Mouse (Mus musculus): Measurements from ENCODE around the gene Pcdh18.

Pcdh18 gene

GRCm38 (mm10) chr3:49756870-49757625, at the start of gene Pcdh18:
TSS of gene Pcdh18 (minus strand) at chr3:49757325.
- peak; percentile 68 to 78 for DNase-seq (ENCODE audit: low spot score in 2 of 2)

- no peak for DNase-seq (ENCODE audit: low spot score in 2 of 2)
Measured at GRCm38 (mm10) chr3:49806823-49807222, 49.7 kb upstream of the Pcdh18 start.

GRCm38 (mm10) chr3:49805511-49805910, 48.4 kb upstream of the Pcdh18 start:
- no peak for DNase-seq (ENCODE audit: low spot score in 2 of 2)

DNA sequence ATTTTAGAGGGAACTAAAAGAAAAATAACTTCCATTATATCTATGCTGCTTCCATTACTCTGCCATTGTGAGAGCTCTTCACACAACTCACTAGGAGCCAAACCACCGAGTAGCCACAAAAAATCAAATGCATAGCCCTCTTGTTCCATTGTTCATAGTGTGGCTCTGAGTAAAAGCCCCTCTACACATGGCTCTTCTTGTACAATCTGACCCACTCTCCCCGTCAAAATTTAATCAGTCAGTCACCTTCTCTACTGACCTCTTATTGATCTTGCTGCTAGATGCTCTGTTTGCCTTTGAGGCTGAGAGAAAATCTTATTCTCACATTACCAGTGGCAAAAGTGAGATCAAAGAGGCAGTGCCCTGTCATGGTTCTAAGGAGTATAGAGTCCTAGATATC, 31.2 kb upstream of the Pcdh18 start:
- no peak for DNase-seq (ENCODE audit: low spot score in 2 of 2)

DNA sequence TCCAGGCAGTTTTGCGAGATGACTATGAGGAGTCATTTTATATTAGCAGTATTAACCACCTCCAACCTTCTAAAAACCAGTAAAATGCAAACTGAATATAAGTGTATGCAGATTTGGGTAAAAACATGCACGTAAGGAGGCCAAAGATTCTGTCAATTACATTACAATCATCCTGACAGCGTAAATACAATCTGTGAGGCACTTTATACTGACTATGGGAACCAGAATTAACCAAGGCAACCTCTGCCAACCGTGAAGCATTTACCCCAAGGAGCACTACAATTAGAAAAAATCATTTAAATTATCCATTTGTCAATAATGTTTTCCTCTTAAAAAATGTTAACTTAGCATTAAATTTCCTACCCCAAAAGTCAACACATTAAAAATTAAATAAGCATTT, 30.6 kb upstream of the Pcdh18 start:
- no peak for DNase-seq (ENCODE audit: low spot score in 2 of 2)

DNA sequence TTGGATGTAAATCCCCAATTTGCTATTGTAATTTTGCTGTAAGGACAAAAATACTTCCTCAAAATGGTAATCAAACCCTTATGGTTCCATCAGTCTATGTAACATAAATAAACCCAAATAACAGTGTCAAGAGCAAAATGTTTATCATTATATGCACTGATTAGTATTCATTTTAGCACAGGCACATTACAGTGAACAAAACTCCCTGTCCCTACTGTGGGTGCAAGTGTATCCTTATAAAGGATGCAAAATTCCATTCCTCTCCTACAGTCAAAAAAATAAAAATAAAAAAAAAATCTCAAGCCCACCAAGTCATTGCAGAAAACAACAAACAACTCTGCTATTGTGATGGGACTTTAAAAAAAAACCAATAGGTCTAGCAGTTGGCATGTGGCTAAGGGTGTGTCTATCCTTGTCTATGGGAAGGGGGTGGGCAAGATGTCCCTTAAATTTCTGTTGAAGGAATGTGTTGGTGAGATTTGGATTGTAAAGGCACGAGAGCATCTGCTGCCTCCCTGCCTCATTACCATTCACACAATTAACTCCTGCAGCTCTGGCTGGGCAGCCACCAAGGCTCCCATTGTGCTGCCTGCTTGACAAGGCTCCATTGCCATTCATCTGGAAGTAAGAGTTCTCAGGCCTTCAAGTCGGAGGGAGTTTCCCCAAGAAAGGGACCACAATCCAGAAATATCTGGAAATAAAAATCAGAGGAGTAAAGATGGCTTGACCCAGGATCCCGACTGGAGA, 12.0 kb upstream of the Pcdh18 start:
- DNase-seq (ENCODE audit: low spot score in 2 of 2), result no peak

- DNase-seq (ENCODE audit: low spot score in 2 of 2), result no peak
Measured at GRCm38 (mm10) chr3:49762711-49763110, 5.6 kb upstream of the Pcdh18 start.

DNA sequence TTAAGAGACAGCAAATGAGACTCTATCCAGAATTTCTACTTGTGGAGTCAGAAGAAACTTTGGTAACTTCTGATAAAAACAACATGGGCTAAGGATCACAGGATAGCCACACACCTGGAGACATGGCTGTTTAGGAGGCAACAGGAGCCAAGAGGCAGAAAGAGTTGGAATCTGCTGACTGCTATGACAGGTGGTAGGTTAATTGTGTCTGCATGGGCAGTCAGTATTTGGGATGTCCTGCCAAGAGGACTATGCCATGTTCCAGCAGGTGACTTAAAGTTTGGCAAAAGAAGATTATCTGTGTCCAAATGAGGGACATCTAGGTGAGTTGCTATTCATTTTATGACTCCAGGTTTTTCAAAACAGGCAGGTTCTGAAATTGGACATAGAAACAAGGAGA, 4.8 kb upstream of the Pcdh18 start:
- DNase-seq (ENCODE audit: low spot score in 2 of 2), result no peak

DNA sequence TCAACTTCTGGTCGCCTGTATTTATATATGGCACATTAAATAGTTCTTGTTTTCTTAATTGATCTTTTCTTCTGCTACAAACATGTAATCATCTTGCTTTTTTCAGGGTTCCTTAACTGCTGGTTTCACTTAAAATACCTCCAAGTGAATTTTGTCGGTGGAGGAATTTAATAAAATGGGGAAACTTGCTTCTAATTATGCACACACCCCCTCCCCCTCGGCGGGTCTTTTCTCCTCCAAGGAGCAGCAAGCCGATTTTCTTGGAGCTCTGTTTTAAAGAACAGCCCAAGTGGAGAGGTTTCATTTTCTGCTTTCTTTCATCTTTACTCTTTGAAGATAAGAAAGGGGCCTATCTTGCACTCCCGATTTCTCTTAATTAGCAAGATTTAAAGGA, 498 bp upstream of the Pcdh18 start:
- no peak for DNase-seq (ENCODE audit: low spot score in 2 of 2)

GRCm38 (mm10) chr3:49755986-49756845, 909 bp downstream of the Pcdh18 start:
- DNase-seq (ENCODE audit: low spot score in 2 of 2), result peak; percentile 23 to 50

- DNase-seq (ENCODE audit: low spot score in 2 of 2), result no peak
Measured at GRCm38 (mm10) chr3:49752766-49753165, 4.4 kb downstream of the Pcdh18 start.

DNA sequence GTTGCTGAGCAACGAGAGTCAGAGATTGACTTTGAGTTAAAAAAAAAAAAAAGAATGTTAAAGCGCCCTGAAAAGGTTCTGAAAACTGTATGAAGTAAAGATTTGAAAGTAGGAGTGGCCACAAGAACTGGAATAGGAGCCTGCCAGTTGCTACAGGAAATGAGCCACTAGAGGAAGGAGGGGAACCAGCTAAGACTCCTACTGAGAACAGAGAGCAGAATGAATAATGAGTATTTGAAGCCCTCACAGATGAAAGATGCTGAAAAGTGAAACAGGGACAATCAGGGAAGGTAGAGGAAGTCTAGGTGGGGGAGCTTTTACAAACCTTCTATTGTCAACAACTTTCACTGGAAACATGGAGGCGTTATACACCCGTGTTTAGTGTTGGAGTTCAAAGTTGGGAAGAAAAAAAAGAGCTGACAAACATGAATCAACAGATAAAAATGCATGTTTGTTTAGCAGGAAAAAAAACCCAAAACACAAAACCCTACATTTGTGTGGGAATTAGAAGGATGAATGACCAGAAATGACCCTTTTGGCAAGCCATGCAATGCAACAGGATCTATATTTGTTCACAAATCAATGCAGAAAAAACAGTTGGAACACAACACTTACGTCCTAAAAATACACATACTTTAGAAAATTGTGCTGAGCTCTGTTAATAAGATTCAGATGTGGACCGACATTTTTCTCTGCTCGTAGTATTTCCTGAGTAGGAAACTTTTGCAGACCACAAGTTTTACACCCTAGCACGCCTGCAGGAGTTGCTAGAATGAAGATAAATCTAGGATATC, 7.4 kb downstream of the Pcdh18 start:
- DNase-seq (ENCODE audit: low spot score in 2 of 2), result no peak

DNA sequence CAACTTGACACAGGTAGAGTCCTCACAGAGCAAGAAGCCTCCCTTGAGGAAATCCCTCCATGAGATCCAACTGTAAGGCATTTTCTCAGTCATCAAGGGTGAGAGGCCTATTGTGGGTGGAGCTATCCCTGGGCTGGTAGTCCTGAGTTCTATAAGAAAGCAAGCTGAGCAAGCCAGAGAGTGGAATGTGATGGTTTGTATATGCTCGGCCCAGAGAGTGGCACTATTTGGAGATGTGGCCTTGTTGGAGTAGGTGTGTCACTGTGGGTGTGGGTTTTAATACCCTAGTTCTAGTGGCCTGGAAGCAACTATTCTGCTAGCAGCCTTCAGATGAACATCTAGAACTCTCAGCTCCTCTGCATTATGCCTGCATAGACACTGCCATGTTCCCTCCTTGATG, 9.1 kb downstream of the Pcdh18 start:
- DNase-seq (ENCODE audit: low spot score in 2 of 2), result no peak

- no peak for DNase-seq (ENCODE audit: low spot score in 2 of 2)
Measured at GRCm38 (mm10) chr3:49739061-49739460, 18.1 kb downstream of the Pcdh18 start.

DNA sequence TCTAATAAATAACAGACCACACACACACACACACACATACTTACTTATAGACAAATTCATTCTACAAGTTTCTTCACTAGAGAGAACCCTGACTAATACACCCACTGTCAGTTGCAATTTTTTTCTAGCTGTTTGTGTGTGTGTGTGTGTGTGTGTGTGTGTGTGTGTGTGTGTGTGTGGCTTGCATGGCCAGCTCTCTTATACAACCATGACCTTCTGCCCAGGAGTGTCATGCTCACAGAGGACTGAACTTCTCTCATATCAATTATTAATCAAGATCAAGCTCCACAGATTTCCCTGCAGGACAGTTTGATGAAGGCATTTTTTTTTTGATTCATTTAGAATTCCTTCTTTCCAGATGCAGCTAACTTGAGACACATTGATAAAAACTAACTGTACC, 18.6 kb downstream of the Pcdh18 start:
- DNase-seq (ENCODE audit: low spot score in 2 of 2), result no peak

GRCm38 (mm10) chr3:49706503-49706902, 50.6 kb downstream of the Pcdh18 start:
- no peak for DNase-seq (ENCODE audit: low spot score in 2 of 2)

DNA sequence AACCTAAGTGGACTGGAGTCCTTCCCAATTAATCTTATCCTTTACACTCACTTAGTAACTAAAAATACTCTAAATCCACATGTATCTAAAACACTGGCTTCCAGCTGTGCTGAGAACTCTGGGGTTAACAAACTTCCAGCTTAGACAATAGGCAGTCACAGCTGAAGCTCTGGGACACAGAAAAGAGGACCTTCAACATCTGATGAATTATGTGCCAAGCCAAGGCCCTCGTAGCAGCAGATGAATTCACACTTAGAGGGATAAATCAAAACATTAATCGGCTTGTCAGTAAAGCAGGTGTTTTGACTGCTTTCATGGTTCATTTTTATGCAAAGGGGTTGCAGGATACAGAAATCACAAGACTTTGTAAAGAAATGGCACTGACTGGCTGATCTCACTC, 57.2 kb downstream of the Pcdh18 start:
- no peak for DNase-seq (ENCODE audit: low spot score in 2 of 2)
